In the genomic region with DNA sequence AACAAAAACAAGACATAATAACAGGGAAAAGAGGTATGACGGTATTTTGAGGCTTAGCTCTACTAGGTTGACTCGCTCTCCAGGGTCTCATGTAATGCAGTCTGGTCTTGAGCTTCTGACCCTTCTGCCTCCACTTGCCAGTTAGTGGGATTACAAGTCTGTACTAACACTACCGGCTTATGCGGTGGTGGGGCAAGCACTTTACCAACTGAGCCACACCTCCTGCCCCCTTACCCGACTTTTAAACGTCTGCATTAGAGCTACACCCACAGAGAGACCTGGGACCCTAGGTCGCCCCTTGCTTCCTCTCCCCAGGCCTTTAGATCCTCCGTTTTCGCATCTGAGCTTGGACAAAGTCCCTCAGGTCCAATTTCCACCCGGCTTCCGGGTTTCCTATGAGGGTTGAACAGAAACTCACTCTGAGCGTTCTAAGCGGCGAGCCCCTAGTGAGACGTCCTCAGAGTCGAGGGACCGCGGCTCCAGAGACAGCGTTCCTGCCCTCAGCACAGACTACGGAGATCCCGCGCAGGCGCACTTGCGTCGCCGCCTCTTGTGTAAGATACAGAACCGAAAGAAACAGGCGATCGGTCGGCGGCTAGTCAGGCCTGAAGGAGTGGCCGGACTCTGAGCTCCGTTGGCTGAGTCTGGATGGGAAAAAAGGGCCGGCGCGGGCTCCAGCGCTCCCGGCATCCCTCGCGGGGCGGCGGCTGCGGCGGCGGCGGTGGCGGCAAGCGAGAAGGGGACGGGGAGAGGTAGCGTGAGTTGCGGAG, we compare ENCODE assay signal across 7 mouse cellular contexts. TPM values are rescaled to one million over a fixed set of nuclear protein-coding genes. Genes with fewer than 3 reads are reported as not detected.
DNase-seq lines count a peak whose midpoint lies in the region; ATAC-seq lines count a peak whose summit lies in the region.

A gene (minus strand): TSS at position 573 of the 770 bp plus-strand sequence.
A gene (plus strand): TSS at position 678 of the 770 bp plus-strand sequence.

- DNase-seq in adrenal gland, postnatal 25 days, result peak; percentile 98
- peak; percentile 100 for DNase-seq in heart, adult 11 months
- DNase-seq in kidney, adult 18-20 months, result peak; percentile 99
- DNase-seq in limb, embryonic 11.5 days (ENCODE audit: low spot score), result peak; percentile 99
- DNase-seq in midbrain, embryonic 14.5 days, result peak; percentile 100
- peak; percentile 95 to 98 for DNase-seq in spleen, adult 18-20 months

- peaks cover 37% of the 10 kb centered on the region for H3K36me3 ChIP-seq in embryonic facial prominence, embryonic 12.5 days
- peaks cover 15% of the 10 kb centered on the region for H3K36me3 ChIP-seq in limb, embryonic 11.5 days (ENCODE audit: control insufficient read depth, insufficient read depth, low read length)
- H3K36me3 ChIP-seq in midbrain, embryonic 14.5 days (ENCODE audit: control insufficient read depth, insufficient read depth, low read length), result peaks cover 48% of the 10 kb centered on the region

- H3K4me1 ChIP-seq in embryonic facial prominence, embryonic 12.5 days, result peaks cover 21% of the 10 kb centered on the region
- peaks cover 14% of the 10 kb centered on the region for H3K4me1 ChIP-seq in limb, embryonic 11.5 days (ENCODE audit: control insufficient read depth, insufficient read depth, low read length)
- peaks cover 21% of the 10 kb centered on the region for H3K4me1 ChIP-seq in midbrain, embryonic 14.5 days (ENCODE audit: control insufficient read depth, insufficient read depth, low read length)

- peak within 1 kb of the TSS; percentile 83 for H3K27ac ChIP-seq in embryonic facial prominence, embryonic 12.5 days
- H3K27ac ChIP-seq in limb, embryonic 11.5 days (replicated peaks; ENCODE audit: low read depth, low read length), result peak within 1 kb of the TSS; percentile 65
- peak within 1 kb of the TSS; percentile 75 for H3K27ac ChIP-seq in midbrain, embryonic 14.5 days (replicated peaks; ENCODE audit: low read depth, low read length)

- WGBS in embryonic facial prominence, embryonic 12.5 days, result under 1% methylated on average over 51 of the region's 51 CpGs
- under 1% methylated on average over 51 of the region's 51 CpGs for WGBS in limb, embryonic 11.5 days
- under 1% methylated on average over 51 of the region's 51 CpGs for WGBS in midbrain, embryonic 14.5 days

- H3K4me2 ChIP-seq in embryonic facial prominence, embryonic 12.5 days (replicated peaks), result peak within 1 kb of the TSS; percentile 93
- peak within 1 kb of the TSS; percentile 59 for H3K4me2 ChIP-seq in limb, embryonic 11.5 days (ENCODE audit: low read depth, severe bottlenecking)
- H3K4me2 ChIP-seq in midbrain, embryonic 14.5 days (ENCODE audit: low read length), result peak within 1 kb of the TSS; percentile 83

- H3K4me3 ChIP-seq in embryonic facial prominence, embryonic 12.5 days, result peak within 1 kb of the TSS; percentile 91
- peak within 1 kb of the TSS; percentile 80 for H3K4me3 ChIP-seq in limb, embryonic 11.5 days (ENCODE audit: low read depth, low read length)
- peak within 1 kb of the TSS; percentile 91 for H3K4me3 ChIP-seq in midbrain, embryonic 14.5 days (replicated peaks; ENCODE audit: low read depth, low read length)

- H3K9me3 ChIP-seq in embryonic facial prominence, embryonic 12.5 days, result no peaks in the 10 kb centered on the region
- no peaks in the 10 kb centered on the region for H3K9me3 ChIP-seq in limb, embryonic 11.5 days (ENCODE audit: control insufficient read depth, low read length)
- H3K9me3 ChIP-seq in midbrain, embryonic 14.5 days (ENCODE audit: control insufficient read depth, low read length), result no peaks in the 10 kb centered on the region

- no peaks in the 10 kb centered on the region for H3K27me3 ChIP-seq in embryonic facial prominence, embryonic 12.5 days
- H3K27me3 ChIP-seq in limb, embryonic 11.5 days (ENCODE audit: control insufficient read depth, insufficient read depth, low read length), result no peaks in the 10 kb centered on the region
- H3K27me3 ChIP-seq in midbrain, embryonic 14.5 days (ENCODE audit: control insufficient read depth, insufficient read depth, low read length), result no peaks in the 10 kb centered on the region

- peak; percentile 89 for ATAC-seq in embryonic facial prominence, embryonic 12.5 days (ENCODE audit: insufficient number of reproducible peaks, insufficient read depth, low FRiP score, low TSS enrichment)
- peak; percentile 90 for ATAC-seq in limb, embryonic 11.5 days (ENCODE audit: insufficient number of reproducible peaks, low FRiP score, low TSS enrichment, low read depth)
- ATAC-seq in midbrain, embryonic 14.5 days (ENCODE audit: low FRiP score, low TSS enrichment), result peak; percentile 93

- peak within 1 kb of the TSS; percentile 94 for H3K9ac ChIP-seq in embryonic facial prominence, embryonic 12.5 days
- H3K9ac ChIP-seq in limb, embryonic 11.5 days (ENCODE audit: low read length), result peak within 1 kb of the TSS; percentile 89
- H3K9ac ChIP-seq in midbrain, embryonic 14.5 days (replicated peaks; ENCODE audit: low read length), result peak within 1 kb of the TSS; percentile 90

RNA-seq across cellular contexts. Expression of the first gene that starts in this region (rescaled TPM):
- total RNA-seq in adrenal gland, postnatal 25 days (2021), result 35.1 and 38.5 TPM in 2 replicates
- 21.6 and 22.8 TPM in 2 replicates for polyA plus RNA-seq in embryonic facial prominence, embryonic 12.5 days (2016; fragmentation: Nextera tagmentation; extraction: Ambion mirVana)
- 15.1 TPM in 2 replicates for polyA plus RNA-seq in limb, embryonic 11.5 days (2014; fragmentation: Nextera tagmentation; extraction: Ambion mirVana)
- 20.2 and 22.3 TPM in 2 replicates for polyA plus RNA-seq in midbrain, embryonic 14.5 days (2014; fragmentation: Nextera tagmentation; extraction: Ambion mirVana)

RNA-seq across cellular contexts. Expression of the second gene that starts in this region (rescaled TPM):
- 22.9 and 23.2 TPM in 2 replicates for total RNA-seq in adrenal gland, postnatal 25 days (2021)
- polyA plus RNA-seq in embryonic facial prominence, embryonic 12.5 days (2016; fragmentation: Nextera tagmentation; extraction: Ambion mirVana), result 62.8 and 65.2 TPM in 2 replicates
- 39.8 and 40.6 TPM in 2 replicates for polyA plus RNA-seq in limb, embryonic 11.5 days (2014; fragmentation: Nextera tagmentation; extraction: Ambion mirVana)
- polyA plus RNA-seq in midbrain, embryonic 14.5 days (2014; fragmentation: Nextera tagmentation; extraction: Ambion mirVana), result 29.1 and 35.1 TPM in 2 replicates

Comparison
In these comparisons a context has a peak if more than half of its experiments do, and no peak if none do; other contexts are left out.
1. Peak in every context shown above with its lines: DNase-seq, ATAC-seq, H3K4me3 ChIP-seq and H3K27ac ChIP-seq.